Mouse (Mus musculus) fibroblast of lung, adult 2 months (primary cell): Measurements from ENCODE around the gene Syt7.

Experiments used
- DNase-seq: peaks from one replicate; pipeline ENCODE4 v3.0.0-alpha.2; 2011; ENCODE audit warnings: low read depth

Syt7 gene

DNA sequence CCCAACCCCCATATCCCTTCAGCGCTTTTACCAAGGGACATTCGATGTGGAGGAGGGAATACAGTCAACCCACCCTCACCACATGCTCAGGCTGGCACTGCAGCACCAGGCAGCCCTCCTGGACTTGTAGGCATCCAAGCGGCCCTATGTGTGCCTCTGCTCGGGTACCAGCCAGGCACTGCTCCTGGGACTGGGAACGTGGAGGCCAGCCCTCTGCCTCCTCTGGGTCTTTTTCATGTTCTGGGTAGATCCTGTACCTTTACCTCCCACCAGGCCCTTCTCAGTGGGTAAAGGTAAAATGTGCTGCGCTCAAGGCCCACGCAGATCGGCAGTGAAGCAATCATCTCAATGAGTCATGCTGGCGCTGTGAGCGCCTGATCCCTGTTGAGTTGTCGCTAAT, 71.0 kb downstream of the Syt7 start:
- DNase-seq: no peak

DNA sequence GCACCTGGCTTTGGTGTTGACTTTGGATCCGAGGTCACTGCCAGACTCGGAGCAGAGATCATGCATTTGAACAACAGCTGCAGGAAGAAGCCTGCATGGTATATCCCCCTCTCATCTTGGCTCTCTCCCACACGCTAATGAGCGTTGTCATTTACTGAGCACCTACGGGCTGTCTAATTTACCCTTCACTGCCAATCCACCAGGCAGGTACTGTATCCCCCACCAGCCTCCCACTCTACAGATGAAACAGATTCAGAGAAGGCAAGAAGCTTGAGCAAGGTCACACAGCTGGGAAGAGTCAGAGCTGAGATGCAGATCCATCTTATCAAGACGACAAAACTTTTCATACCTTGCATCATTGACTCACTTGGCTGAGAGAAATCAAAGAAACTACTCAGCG, 72.7 kb downstream of the Syt7 start:
- DNase-seq: no peak

DNA sequence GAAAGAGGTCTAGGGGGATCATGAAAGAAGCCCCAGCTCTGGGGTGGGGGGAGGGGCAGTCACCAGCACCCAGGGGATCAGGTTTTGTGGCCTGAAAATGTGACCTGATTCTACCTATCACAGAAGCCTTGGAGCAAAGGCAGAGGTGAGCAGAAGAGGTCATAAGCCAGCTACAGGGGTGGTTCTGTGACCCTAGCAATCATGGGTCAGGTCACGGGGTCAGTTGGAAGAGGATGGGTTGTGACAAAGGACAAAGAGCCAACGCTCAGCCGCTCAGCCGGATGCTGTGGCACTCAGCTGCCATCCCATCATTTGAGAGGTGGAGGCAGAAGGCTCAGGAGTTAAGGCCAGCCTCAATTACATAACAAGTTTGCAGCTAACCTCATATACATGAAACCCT, 75.5 kb downstream of the Syt7 start:
- no peak for DNase-seq

DNA sequence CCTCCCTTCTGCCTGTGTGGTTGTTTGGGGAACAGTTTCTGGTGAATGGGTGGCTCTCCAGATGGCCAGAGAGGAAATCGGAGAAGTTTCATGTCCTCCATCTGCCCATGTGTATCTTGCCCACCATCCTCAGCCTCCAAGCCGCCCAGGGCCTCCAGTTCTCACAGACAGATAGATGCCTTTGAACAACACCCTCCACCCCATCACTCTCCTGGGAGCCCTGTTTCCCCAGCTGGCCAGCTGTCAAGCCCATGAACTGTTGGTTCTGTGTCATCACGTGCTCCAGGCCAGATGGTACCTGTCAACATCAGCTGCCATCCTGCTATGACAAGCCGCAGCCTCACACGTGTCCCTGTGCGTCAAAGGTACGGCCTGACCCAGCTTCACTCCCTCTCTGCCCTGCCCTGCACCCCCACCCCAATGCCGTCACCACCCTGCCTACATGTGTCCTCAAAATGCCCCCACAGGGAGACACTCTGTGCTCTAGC, 80.3 kb downstream of the Syt7 start:
- DNase-seq: no peak

DNA sequence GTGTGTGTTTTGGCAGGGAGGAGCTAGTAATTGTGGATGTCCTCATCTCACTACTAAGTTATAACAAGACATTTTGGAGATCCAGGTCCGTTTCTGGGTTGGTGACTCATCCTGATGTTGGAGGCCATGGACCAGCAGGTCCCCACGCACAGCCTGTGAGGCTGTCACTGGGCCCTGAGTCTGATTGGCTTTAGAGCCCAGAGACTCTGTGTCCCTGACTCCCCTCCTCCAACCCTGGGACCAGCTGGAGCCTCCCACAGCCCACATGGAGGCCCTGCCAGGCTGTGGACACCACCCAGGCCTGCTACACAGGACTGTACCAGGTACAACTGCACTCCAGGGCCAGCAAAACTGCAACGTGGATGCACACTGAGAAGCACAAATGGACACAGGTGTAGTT, 84.1 kb downstream of the Syt7 start:
- no peak for DNase-seq

DNA sequence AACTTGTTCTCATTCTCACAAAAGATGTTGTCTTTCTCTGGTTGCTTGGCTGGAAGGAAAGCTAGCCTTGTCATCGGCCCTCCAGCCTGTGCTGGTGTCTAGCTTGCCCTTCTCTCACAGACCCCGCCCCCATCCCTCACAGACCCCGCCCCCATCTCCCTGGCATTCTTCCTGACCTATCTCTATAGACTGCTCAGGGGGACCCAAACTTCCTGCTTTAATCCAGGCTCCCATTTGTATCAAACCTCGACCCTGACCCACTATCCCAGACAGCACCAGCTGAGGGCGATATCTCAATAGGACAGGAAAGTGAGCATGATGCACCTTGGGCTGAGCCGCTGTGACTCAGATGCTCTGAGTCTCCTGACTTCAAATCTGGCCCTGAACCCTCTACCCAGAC, 84.9 kb downstream of the Syt7 start:
- no peak for DNase-seq

DNA sequence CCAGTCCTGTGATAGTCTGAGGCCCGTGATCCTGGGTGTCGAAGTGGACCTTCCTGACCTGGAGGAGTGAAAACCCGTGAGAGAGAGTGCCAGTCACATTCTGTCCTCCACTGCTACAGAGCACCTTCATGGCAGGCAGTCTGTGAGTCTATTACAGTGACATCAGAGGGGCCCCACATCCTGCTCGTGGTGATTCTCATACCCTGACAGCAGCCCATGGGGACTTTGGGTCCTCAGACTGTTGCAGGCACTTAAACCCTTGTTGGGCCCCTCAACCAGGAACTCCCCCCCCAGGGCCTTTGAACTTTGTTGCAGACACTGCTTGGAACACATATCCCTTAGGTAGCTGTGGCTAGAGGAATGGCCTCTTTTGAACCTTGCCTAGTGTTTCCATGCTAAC, 90.7 kb downstream of the Syt7 start:
- no peak for DNase-seq

DNA sequence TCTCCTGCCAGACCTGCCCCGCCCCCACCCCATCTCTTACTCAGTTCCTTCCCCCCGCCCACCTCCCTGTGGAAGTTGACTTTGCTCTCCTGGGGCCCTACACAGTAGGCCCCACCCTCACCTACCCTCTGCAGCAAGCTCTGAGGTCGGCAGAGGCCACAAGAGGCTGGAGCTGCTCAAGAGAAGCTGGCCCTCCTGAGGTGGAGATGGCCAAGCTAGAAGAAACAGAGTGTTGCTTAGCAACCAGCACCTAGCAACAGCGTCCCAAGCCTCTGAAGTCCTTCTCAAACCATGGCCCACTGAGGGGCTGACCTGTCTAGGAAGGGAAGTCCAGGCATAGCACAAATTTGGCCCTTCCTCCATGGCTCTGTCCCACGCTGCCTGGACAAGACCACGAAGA, 93.8 kb downstream of the Syt7 start, which contains the start of gene Ppp1r32:
Ppp1r32 (minus strand) TSS at position 226 of the 400 bp plus-strand sequence.
- no peak for DNase-seq

DNA sequence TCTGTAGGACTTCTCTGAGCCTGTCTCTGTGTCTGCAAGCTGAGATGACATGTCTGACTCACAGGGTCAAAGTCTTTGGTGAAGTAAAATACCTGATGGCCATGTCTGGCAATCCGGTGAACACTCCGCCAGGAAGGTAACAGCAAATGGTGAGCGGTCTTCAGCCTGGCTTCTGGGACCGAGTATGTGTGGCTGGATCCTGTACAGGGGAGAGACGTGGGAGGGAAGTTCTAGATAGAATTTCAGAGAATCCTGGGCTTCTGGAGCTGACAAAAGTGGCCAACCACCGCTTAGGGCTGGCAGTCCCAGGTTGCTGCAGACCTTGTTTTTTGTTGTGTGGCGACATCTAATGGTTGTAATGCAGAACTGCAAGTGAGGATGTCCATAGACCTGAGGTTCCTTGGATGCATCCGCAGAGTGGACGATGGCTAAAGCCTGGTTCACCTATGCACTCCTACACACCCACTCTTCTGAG, 97.4 kb downstream of the Syt7 start:
- peak; percentile 37 for DNase-seq

DNA sequence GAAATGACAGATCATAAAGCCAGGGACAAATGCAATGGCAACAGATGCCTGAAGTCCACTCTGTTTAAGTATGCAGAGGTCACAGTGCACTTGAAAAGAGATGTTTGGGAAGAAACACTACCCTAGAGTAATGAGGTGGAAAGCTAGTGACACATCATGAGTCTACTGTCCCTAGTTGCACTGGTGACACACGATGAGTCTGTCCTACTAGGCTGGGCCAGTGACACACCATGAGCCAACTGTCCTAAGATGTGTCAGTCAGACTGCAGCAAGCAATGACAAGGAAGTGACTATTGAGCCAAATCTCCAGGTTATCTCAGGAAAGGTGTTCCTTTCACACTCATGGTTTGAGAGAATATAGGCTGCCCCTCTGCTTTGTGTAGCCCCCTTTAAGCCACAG, 106.8 kb downstream of the Syt7 start:
- no peak for DNase-seq

DNA sequence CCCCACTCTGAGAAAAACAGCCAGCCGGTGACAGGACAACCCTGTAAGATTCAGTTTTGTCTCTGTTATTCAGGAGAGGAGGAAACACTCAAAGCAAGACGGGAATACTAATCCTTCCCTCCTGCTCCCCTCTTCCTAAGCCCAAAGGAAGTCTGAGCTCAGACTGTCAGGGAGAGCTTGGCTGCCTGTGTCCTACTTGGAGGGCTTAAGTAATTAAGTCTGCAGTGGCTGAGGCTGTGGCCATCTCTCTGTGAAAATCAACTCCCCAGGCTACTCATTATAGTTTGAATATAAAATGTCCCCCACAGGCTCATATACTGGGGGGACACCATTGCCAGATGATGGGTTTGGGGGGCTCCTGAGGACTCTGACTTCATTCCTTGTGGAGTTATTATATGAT, 108.1 kb downstream of the Syt7 start:
- no peak for DNase-seq

DNA sequence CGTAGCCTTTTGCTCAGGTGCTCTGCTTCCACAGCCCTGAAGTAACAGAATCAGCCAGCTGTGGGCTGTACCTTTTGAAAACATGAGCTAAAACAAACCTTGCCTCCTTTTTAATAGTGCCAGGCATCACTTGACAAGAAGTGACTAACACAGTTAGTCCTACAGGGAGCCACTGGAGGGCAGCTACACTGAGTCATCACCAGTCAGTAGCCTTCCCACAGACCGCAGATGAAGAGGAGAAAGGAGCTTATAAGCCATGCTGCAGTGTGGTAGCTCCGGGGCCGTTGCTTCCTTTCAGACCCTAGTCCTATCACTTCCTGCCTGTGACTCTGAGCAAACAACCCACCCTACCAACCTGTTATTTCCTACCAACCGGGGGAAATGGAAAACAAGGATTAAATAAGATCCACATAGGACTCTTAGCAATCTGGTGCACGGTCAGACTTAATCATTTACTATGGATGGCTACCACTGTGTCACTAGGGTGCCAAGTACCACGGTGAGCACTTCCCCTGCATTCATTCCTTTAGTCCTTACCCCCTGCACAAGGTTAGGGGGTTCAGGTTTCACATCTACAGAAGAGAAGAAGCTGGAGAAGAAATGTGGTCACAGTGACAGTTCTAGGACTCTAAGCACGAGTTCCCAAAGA, 108.7 kb downstream of the Syt7 start:
- peak; percentile 61 for DNase-seq

DNA sequence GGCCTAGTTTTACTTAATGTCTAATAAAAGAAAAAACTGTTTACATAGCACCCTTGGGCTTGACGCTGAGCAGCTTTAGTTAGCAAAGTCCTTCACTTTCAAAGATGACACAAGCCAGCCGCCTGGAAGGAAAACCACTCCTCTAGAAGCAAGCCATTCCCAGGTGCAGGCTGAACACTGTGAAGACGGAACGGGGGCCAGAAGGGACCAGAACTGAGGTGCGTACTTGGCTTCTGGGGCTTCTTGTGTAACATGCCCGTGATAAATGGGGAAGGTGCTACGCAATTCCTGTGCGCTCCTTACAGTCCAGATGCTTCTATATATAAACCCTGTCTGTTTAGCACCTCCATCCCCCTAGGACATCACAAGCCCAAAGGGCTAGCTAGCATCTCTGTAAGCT, 111.7 kb downstream of the Syt7 start:
- DNase-seq: no peak

DNA sequence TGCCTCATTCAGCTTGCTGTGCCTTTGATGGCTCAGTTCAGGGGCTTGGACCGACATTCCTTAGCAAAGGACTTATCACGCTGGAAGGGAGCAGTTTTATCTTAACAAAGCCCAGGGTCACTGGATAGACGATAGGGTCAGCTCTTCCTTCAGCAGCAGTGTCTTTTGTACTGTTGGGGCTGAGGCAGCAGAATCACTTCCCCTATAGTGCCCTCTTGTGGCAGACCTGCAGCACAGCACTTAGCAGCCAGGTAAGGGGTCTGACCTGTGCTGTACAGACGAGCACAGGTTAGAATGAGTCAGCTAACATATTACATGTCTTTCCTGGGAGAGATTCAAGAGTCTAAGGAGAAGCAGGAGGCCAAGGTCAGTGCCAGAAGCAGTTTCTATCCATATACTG, 113.7 kb downstream of the Syt7 start:
- DNase-seq: no peak
